Mouse (Mus musculus) cortical plate, adult 2 months (tissue): Measurements from ENCODE around the gene Nfib. TPM values are rescaled to one million over a fixed set of nuclear protein-coding genes. Genes with fewer than 3 reads are reported as not detected.

ENCODE experiments used
- H3K27ac ChIP-seq: fragments of 200-500 bp; 2 replicates; pipeline ENCODE4 v1.5.1; 2012; ENCODE audit warnings: low read length, control low read depth, inconsistent platforms; ENCODE audit not compliant: insufficient read depth
- H3K4me1 ChIP-seq: fragments of 200-500 bp; 2 replicates; pipeline ENCODE4 v1.6.1; 2011; ENCODE audit warnings: low read length; ENCODE audit not compliant: control insufficient read depth, insufficient read depth
- H3K4me3 ChIP-seq: fragments of 200-500 bp; 2 replicates; pipeline ENCODE4 v1.5.1; 2011; ENCODE audit warnings: mild to moderate bottlenecking, low read length, control low read depth; ENCODE audit not compliant: insufficient read depth
- CTCF ChIP-seq: fragments of 200-500 bp; IDR thresholded peaks from 2 replicates; pipeline ENCODE4 v1.5.1; 2011; ENCODE audit warnings: mild to moderate bottlenecking, control low read depth, low read length; ENCODE audit not compliant: insufficient read depth; ENCODE audit errors: extremely low read depth
- POLR2A ChIP-seq: fragments of 200-500 bp; IDR thresholded peaks from 2 replicates; pipeline ENCODE4 v1.6.1; 2011; ENCODE audit warnings: mild to moderate bottlenecking, low read length, control low read depth; ENCODE audit not compliant: insufficient read depth; ENCODE audit errors: extremely low read depth
- polyA plus RNA-seq: library from polyadenylated mRNA; depleted of rRNA; stranded (reverse); fragments of >200 nt; gene quantifications from 2 replicates; pipeline ENCODE4 v1.2.3, GENCODE M21; 2012

The Nfib gene
- polyA plus RNA-seq, 1 experiment, result 31.8 TPM

DNA sequence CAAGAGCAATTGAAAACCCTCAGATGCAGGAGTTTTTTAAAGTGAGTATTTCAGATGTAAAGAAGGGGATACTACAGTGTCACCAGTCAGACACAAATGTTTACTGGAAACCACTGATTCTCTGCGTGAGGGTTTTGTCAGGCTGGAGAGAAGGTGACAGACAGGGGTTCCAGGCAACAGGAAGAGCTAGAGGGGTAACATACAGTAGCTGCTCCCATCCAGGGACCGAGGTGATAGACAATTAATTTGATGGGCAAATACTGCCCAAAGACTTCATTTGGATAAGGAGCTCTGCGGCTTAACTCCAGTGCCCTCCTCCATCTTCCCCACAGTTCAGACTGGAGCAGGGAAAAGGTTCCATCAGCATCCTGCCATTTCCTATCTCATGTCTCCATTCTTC, 42.9 kb downstream of the Nfib start:
- no peak overlapping the region for H3K27ac ChIP-seq
- TF ChIP-seq CTCF, result no peak
- TF ChIP-seq POLR2A, result no peak

DNA sequence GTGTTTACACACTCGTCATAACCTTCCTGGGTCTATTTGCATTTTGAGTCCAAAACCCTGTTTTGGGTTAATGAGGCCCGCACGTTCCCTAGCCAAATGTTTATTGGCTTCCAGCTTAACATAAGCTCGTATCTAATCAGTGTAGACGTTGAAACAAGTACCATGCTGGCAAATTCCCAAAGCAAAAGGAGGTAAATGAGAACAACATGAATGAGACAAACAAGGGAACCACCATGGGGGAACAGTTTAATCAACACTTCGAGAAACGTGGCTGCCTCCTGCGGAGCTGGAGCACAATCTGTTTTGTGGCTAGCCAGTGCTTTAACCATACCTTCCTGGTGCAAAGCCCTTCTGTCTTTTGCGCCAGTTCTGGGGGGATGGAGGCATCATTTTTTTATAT, 43.3 kb downstream of the Nfib start:
- Histone ChIP-seq H3K4me3 (no peak overlapping the region), H3K4me1 (no peaks in the 10 kb centered on the region), H3K27ac (no peak overlapping the region)
- no peak for TF ChIP-seq POLR2A

More for the DNA sequence above, 42.9 kb downstream of the Nfib start:
- Histone ChIP-seq H3K4me3 (no peak overlapping the region), H3K4me1 (no peaks in the 10 kb centered on the region)

DNA sequence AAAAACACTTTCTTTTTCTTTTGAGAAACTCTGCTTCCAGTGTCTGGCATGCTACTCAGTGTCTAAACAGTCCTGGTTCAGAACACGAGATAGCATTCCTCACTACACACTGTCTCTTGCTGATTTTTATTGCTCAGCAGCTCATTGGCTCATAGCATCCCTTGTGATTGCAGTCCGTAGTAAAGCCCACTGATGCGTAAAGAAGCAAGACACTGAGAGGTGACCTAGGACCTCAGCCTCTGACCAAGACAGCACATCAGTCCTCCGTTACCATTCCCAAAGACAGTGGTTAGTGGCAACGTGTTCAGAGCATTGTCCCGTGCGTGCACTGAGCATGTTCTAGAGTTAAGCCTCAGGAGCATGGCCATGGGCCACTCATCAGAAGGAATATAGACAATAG, 44.3 kb downstream of the Nfib start:
- H3K27ac ChIP-seq, result no peak overlapping the region
- no peak for TF ChIP-seq CTCF
- TF ChIP-seq POLR2A, result no peak
- no peaks in the 10 kb centered on the region for H3K4me1 ChIP-seq
- H3K4me3 ChIP-seq, result no peak overlapping the region

DNA sequence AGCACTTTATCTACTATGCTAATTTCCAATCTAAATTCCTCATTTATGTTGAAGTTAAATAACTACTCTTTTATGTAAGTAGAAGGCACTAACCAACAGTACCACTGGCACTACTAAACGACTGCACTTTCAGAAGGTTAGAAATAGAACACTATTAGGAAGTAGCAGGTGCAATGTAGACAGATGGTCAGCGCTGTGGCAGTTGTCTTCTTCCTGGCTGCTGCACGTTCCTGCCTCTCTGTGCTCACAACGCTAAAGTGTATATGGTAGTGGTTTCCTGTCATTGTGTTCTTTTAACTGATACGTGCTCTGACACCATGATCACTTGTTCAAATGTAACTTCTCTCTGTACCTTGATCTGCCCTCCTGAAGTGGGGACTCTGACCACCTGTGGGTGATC, 59.9 kb downstream of the Nfib start:
- no peaks in the 10 kb centered on the region for H3K4me1 ChIP-seq
- no peak overlapping the region for H3K27ac ChIP-seq
- no peak overlapping the region for H3K4me3 ChIP-seq
- TF ChIP-seq CTCF (no peak), POLR2A (no peak)

DNA sequence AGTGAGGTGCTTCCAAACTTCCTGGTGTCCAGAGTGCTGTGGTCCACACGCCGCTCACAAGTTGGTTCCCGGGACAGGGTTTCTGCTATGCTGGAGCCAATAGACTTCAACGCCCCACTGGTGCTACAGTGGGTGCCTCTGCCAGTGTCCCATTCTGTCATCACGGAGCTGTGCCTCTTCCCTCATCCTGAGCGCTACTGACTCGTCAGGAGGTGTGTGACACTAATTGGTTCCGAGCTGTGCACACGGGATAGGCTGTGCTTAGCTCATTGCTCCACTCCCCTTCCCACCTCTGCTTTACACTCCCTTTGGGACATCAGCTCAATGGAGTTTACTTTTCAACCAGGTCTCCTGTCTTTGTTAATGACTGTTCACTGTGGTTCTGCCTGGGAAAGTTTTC, 60.8 kb downstream of the Nfib start:
- Histone ChIP-seq H3K4me3 (no peak overlapping the region), H3K27ac (no peak overlapping the region), H3K4me1 (no peaks in the 10 kb centered on the region)
- TF ChIP-seq CTCF (no peak), POLR2A (no peak)

DNA sequence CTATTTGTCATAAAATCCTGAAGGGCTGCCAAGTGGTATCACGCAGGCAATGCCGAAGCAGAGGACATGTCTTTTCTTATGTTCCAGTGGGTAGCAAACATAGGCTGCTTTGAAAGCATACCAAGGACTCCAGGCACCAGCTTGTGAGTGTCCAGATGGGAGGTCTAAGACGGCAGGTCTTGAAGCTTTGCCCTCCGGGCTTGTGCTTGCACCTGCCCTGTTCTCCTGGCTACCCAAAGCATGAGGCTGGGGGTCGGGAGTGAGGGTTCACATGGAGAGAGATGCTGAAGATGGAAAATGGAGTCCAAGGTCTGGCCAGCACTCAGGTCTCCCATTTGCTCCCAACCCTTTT, 61.8 kb downstream of the Nfib start:
- no peak for TF ChIP-seq CTCF
- no peak for TF ChIP-seq POLR2A
- Histone ChIP-seq H3K4me1 (no peaks in the 10 kb centered on the region), H3K4me3 (no peak overlapping the region), H3K27ac (no peak overlapping the region)

DNA sequence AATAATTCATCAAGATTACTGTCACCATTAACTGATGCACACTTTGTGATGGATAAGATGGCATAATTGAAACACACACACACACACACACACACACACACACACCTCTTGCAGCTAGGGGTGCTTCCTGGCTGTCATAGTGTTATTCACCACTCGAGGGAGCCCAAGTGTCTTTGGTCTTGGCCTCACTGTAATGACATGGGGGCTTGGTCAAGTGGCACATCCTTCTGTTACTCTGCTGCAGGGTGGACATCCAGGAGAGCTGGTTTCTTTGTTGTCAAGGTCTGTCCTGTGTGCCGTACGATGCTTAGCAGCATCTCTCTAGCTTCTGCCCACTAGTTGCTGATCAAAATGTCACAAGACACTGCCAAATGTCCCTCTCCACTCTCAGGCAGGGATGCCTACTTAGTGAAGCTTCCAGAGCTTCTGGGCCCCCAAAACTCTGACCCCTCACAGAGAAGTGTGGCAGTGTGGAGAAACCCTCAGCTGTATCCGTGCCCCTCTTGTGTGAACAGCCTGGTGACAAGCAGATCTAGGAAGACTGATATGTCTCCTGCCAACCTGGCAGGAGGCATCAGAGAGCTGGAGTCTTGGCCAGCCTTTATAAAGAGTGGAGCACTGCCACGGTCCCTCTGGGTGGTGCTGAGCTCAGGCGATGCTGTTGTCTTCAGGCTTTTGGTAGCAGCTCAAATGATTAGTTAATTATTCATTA, 62.4 kb downstream of the Nfib start:
- no peak overlapping the region for H3K27ac ChIP-seq

DNA sequence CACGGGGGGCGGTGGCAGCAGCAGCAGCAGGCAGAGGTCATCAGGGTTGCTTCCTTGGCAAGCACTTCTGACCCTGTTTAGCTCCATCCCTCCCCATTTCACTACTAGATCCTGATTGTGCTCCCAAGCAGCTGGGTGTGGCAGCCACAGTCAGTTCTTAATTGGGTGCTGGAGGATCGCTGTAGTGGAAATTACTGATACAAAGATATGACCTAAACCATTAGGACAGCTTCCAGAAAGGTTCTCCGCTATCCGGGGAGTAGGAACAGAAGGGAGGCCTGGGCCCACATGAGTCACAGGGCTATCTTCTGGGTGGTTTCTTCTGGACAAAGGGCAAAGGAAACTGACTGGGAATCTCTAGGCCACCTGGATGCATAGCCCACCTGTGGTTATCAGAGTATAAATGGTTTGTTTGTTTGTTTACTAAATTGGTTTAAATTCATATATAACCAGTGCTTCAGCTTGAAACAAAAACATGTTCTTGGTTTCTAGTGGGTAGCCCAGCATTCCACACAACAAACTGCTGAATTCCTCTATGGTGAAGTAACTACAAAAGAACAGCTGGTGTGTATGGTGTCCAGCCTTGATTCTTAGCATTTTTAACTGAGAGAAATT, 64.4 kb downstream of the Nfib start:
- no peaks in the 10 kb centered on the region for H3K4me1 ChIP-seq
- H3K27ac ChIP-seq, result no peak overlapping the region
- no peak for TF ChIP-seq CTCF
- TF ChIP-seq POLR2A, result no peak
- H3K4me3 ChIP-seq, result no peak overlapping the region

More for the DNA sequence above, 62.4 kb downstream of the Nfib start:
- H3K4me1 ChIP-seq, result no peaks in the 10 kb centered on the region
- H3K4me3 ChIP-seq, result no peak overlapping the region
- TF ChIP-seq POLR2A (no peak), CTCF (peak; percentile 68)

DNA sequence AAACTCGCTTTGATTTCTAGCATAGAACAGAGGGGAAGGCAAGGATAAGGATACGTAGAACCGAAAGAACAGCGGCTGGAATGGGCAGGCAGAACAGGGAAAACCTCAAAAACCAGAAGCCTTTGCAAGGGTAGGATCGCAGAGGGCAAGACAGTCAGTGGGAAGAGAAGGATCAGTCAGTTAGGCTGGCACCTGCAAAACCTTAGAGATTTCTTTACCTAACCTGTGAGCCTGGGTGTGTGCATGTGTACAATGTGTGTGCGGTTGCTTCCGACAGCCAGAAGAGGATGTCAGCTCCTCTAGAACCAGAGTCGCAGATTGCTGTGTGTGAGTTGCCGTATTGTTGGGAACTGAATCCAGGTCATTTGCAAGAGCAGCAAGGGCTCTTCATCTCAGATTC, 67.3 kb downstream of the Nfib start:
- Histone ChIP-seq H3K4me3 (no peak overlapping the region), H3K4me1 (no peaks in the 10 kb centered on the region), H3K27ac (no peak overlapping the region)
- no peak for TF ChIP-seq CTCF
- no peak for TF ChIP-seq POLR2A

DNA sequence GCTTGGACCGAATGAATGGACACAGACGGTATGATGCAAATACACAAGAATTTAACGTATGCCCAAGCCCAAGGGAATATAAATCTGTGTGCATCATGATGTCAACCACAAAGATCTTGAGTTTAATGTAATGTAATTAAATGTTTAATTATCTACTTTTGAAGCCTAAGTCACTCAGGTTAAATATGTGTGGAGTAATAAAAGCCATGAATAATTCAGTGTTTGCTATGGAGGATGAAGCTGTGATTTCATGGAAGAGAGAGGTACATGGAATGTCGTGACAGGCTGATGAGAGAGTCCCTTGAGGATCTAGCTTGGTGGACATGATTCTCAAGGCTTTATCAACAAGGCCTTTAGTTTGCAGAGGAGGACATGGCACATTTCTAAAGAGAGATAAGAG, 67.9 kb downstream of the Nfib start:
- TF ChIP-seq POLR2A, result no peak
- TF ChIP-seq CTCF, result no peak
- H3K4me1 ChIP-seq, result no peaks in the 10 kb centered on the region
- H3K27ac ChIP-seq, result no peak overlapping the region
- no peak overlapping the region for H3K4me3 ChIP-seq

DNA sequence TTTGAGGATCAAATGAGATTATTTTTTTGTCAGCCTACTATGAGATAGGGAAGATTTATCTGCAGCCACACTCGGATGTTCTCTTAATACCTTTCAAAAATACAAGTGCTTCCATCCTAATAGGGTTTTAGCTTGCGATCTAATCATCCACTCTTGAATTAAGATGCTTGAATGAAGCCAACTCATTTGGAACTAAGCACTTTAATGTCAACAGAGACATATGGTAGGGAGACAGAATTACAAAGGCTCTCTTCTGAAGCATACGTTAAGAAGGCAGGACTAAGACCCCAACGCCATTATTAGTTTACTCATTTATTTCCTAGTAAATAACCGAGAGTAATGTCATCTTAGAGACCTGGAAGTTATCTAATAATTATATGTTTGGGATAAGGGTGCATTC, 68.9 kb downstream of the Nfib start:
- TF ChIP-seq POLR2A (no peak), CTCF (no peak)
- Histone ChIP-seq H3K4me3 (no peak overlapping the region), H3K4me1 (no peaks in the 10 kb centered on the region), H3K27ac (no peak overlapping the region)
